Mouse (Mus musculus) embryo, embryonic 9.5 days (tissue): Measurements from ENCODE around the gene Prdm11.

ENCODE experiments used
- DNase-seq: peaks from one replicate; pipeline ENCODE4 v3.0.0-alpha.2; 2017; ENCODE audit errors: extremely low spot score

The Prdm11 gene

DNA sequence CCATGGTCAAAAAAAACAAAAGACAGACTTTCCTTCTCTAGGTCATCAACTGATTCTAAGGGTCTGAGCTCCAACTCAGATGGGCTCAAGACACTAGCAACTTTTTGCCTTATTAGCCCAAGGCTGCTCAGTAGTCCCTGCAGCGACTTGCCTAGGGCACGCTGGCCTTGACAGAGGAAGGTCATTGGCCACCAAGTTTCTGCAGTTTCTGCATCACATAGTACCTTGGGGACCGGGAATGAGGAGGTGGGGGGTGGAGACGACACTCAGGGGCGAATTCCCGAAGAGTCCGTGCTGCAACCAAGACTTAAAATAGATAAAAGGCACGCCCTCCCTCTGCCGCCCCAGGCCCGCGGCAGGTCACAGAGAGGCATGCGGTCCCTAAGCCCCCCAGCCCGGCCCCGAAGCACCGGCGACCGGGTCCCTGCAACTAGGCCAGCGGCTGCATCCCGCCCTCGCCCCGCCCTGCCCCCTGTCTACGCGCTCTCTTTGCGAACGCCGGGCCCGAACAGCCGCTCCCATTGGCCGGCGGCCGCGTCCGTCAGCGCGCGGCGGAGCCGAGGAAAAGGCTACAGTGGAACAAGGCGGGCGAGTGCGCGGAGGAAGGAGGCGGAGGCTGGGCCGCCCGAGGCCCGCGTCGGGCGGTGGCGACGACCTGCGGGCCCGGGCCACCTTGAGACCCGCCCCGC lies 694 bp downstream of the Prdm11 start:
- peak; percentile 95 for DNase-seq

DNA sequence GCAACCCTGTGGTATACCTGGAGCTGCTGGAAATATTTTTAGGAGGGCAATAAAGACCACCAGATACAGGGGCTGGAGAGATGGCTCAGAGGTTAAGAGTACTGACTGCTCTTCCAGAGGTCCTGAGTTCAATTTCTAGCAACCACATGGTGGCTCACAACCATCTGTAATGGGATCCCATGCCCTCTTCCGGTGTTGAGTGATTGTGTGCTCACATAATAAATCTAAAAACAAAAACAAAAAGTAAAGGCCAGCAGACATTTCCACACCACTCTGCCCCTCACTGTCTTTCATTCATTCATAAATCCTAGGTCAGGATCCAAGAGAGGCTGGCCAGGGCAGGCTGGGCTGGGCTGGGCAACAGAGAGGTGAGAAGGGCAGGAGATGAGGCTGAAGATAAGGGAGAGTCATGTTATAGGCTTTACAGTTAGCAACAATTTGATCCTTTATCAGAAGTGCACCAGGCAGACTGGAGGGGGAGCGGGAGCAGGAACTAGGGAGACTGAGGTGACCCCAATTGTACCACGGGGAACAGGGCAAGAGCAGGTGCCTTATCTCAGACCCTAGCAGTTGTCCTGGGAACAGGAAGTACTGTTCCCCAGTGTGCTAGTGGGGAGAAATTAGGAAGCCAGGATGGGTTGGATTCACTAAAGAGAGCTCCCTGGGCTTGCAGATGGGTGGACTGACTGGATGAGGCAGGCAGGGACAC lies 2.4 kb downstream of the Prdm11 start:
- DNase-seq: no peak

DNA sequence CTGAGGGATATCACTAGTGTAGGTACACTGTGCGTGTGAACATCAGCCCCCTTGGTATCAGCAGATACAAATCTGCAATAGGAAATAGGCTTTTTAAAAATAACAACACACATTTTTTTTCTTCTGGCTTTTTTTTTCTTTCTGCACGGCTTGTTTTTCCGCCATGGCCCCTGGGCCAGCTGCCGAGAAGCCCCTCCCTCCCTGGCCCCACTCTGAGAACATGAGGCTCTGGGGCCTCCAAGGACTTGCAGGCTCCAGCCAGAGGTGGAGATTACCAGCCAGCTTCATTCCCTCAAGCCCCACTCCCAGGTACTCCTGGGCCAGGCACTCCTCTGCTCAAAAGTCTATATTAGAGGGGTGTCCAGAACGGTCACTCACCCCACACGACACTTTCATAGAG lies 4.5 kb downstream of the Prdm11 start:
- no peak for DNase-seq

GRCm38 (mm10) chr2:93040841-93041240 lies 5.1 kb downstream of the Prdm11 start:
- no peak for DNase-seq

GRCm38 (mm10) chr2:93039706-93040105 lies 6.3 kb downstream of the Prdm11 start:
- DNase-seq: no peak

DNA sequence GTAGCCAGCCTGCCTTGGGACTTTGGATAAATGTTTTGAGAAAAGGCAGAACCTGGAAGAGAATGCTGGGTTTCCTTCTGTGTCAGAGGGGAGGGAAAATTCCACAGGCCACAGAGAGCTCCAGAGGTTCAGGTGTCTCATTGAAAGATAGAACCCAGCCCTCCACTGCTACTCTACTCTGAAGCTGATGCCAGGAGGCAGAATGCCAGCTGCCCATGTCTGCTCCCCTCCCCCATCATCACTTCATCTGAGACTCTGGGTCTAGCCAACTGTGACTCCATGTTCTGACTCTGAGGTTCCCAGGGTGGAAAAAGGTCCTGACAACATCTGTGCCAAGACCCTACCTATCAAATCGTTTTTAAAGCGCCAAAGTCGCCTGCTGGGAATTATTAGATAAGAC lies 6.9 kb downstream of the Prdm11 start:
- no peak for DNase-seq

- no peak for DNase-seq
These were observed 10.3 kb downstream of the Prdm11 start for GRCm38 (mm10) chr2:93035631-93036030.

GRCm38 (mm10) chr2:93032651-93033050 lies 13.3 kb downstream of the Prdm11 start:
- no peak for DNase-seq

DNA sequence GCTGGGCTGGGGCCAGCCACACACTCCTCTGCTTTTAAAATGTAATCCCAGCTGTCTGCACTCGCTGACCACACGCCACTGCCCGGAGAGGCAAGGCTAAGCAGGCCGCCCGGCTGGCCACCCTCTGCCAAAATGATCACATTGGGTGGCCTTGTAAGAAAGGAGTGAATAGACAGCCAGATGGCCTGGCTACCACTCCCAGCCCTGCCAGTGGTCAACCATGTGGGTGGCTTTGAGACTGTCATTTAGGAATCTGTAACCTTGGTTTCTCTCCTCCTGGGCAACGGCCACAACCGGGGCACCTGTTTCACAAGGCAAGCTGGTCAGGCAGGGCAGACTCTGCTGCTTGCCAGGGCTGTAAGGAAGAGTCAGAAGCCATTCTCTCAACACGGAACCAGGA lies 13.9 kb downstream of the Prdm11 start:
- DNase-seq: no peak

- no peak for DNase-seq
These were observed 14.9 kb downstream of the Prdm11 start for GRCm38 (mm10) chr2:93031021-93031420.

GRCm38 (mm10) chr2:93030101-93030500 lies 15.9 kb downstream of the Prdm11 start:
- no peak for DNase-seq

GRCm38 (mm10) chr2:93029267-93030060 lies 16.5 kb downstream of the Prdm11 start:
- no peak for DNase-seq

- DNase-seq: no peak
These were observed 17.1 kb downstream of the Prdm11 start for GRCm38 (mm10) chr2:93028865-93029264.

DNA sequence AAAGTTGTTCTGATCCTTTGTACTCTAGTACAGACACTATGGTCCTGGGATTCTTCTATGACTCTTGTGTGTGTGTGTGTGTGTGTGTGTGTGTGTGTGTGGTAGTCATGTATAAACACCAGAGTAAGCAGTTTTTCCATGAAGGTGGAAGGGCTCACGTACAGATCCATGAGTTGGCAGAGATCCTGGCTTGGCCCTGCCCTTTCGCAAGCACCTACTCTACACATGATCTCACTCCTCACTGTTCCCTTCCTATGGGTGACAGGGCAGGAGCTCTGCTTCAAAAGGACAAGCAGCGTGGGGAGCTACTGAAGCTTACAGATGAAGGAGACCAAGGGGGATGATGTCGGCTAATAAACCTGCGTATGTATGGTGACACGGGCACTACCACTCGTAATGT lies 18.3 kb downstream of the Prdm11 start:
- DNase-seq: no peak

GRCm38 (mm10) chr2:93024431-93024830 lies 21.5 kb downstream of the Prdm11 start:
- DNase-seq: no peak

DNA sequence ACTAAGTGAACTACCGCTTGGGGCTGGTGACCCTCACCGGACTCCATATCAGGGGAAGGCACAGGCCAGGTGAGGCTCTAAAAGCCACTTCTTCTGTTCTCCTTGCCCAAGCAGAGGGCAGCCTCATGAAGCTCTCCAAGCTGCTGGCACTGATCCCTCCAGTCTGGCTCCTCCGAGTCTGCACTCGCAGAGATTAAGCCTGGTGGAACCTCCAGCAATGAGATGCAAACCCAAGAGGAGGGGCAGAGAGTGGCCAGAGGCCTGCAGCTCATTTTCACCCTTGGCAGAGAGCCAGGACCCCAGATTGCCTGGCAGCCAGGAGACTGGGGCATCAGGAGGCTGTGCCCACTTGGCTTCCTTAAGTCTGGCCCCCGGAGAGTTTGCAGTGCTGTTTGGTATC lies 27.1 kb downstream of the Prdm11 start:
- no peak for DNase-seq

- no peak for DNase-seq
These were observed 28.8 kb downstream of the Prdm11 start for GRCm38 (mm10) chr2:93017151-93017550.

DNA sequence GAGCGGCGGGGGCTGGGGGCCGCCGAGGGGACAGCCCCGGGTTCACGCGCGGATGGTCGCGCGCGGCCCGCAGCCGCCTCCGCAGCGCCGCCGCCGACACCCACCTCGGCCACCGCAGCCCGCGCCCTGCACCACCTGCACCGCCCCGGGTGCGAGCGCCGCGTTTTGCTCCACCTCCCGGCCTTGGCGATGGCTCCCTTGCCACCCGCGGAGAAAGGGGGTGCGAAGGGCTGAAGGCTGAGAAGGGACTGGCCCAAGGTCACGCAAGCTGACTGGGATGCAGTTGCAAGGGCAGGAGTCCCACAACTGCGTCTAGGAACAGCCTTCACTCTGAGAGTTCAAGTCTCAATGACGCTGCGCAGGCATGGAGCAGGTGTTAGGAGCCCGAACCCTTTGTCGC lies 30.9 kb downstream of the Prdm11 start:
- peak; percentile 41 for DNase-seq

DNA sequence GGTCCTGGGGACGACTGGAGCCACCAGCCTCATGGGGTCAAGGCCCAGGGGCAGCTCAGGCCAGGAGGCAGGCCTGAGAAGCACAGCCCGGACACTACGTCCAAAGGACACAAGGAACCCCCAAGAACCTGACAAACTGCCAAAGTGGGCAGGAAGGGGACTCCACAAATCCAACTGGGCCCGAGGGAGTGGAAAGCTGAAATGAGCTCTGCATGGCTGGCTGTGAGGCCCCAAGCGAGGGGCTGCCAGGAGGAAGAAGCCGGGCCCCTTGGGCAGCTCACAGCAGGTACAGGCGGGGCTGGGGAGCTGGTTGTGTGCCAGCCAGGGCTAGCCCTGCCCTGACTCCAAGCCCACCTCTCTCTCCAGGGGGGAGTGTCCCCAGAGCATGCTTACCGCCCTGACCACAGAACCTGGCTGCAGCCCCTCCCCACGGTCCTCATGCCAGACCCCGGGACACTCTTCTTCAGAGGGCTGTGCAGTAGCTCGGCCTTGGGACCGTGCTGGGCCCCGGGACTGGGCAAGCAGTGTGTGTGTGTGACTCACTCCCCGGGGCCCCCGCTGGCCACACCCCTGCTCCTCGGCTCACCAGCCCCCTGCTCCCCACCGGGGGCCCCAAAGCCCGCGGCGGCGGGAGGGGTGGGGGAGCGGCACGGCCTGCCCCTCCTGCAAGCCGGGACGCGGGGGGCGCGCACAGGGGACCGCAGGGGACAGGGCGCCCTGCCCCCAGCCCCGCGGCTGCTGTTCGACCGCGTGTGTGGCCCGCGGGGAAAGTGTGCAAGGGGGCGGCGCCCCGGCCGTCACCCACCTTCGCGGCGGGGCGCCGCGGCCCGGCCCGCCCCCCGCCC lies 31.7 kb downstream of the Prdm11 start:
- DNase-seq: peak; percentile 65

- DNase-seq: peak; percentile 50
These were observed 32.4 kb downstream of the Prdm11 start for GRCm38 (mm10) chr2:93013415-93014092.

DNA sequence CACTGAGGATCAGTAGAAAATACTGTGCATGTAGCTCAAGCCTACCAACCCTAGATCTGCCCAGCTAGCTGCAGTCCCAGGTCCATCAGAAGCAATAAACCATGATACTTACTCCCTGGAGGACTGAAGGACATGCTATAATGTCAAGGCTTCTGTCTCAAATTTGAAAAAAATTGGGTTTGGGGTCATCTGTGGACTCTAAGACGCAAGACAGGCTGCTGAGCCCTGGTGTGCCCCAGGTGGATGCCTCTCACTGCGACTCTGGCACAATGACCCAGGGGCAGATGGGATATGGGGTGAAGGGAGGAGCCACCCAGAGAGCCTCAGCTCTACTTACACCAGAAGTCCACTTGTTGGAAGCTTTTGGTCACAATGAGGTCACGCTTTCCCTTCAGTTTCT lies 33.0 kb downstream of the Prdm11 start:
- DNase-seq: no peak
